Mouse (Mus musculus): ENCODE data around the gene Ifngr1. TPM values are rescaled to one million over a fixed set of nuclear protein-coding genes. Genes with fewer than 3 reads are reported as not detected.
A peak's percentile ranks its signal among the peaks of the same experiment; 100 is the strongest.
"Not testable (repeated sequence)": the region's sequence is repeated elsewhere in the genome, so short reads cannot be mapped to it uniquely, and the experiment has no call there.

Ifngr1 gene
- total and polyA plus RNA-seq, 3 experiments, result 2.2 to 37.9 (median 26.3) TPM

GRCm38 (mm10) chr10:19599331-19600092 is 7.8 kb downstream of the Ifngr1 start:
- H3K9me3 ChIP-seq (replicated peaks), result no peaks in the 10 kb centered on the region
- peaks cover 68% of the 10 kb centered on the region for H3K36me3 ChIP-seq (replicated peaks)
- H3K4me3 ChIP-seq (ENCODE audit: low read depth, low read length), result no peak overlapping the region
- ATAC-seq (ENCODE audit: extremely low read depth, insufficient number of reproducible peaks, low FRiP score, poor library complexity, severe bottlenecking) (no peak), DNase-seq (ENCODE audit: low spot score) (no peak)
- peaks cover 5% of the 10 kb centered on the region; the same call in 1 of the 2 replicates for H3K4me1 ChIP-seq (ENCODE audit: insufficient read depth, low read depth, low read length)
- no peak for TF ChIP-seq GATA1 (IDR thresholded peaks at IDR 0.05; ENCODE audit: borderline replicate concordance, low read length)
- TF ChIP-seq CTCF (IDR thresholded peaks at IDR 0.05; ENCODE audit: low read depth, low read length), result no peak
- TF ChIP-seq GATA2 (IDR thresholded peaks at IDR 0.05; ENCODE audit: borderline replicate concordance, low read depth, low read length), result no peak
- no peak for TF ChIP-seq POLR2AphosphoS5 (IDR thresholded peaks at IDR 0.05; ENCODE audit: insufficient replicate concordance, low read depth, low read length)
- no peak for TF ChIP-seq TAL1 (conservative IDR thresholded peaks at IDR 0.05; ENCODE audit: low read depth, low read length)
- no peaks in the 10 kb centered on the region for H3K27me3 ChIP-seq (ENCODE audit: insufficient read depth, low read length)

GRCm38 (mm10) chr10:19600093-19600420 is 8.3 kb downstream of the Ifngr1 start:
- ATAC-seq (ENCODE audit: extremely low read depth, insufficient number of reproducible peaks, low FRiP score, poor library complexity, severe bottlenecking) (no peak), DNase-seq (ENCODE audit: low spot score) (no peak)
- no peak overlapping the region for H3K4me3 ChIP-seq (ENCODE audit: low read depth, low read length)
- H3K27me3 ChIP-seq (ENCODE audit: insufficient read depth, low read length), result no peaks in the 10 kb centered on the region
- 0 out of 2 replicates have a peak, but pooled peaks cover 4% of the 10 kb centered on the region for H3K4me1 ChIP-seq (ENCODE audit: insufficient read depth, low read depth, low read length)
- no peaks in the 10 kb centered on the region for H3K9me3 ChIP-seq (replicated peaks)
- peaks cover 72% of the 10 kb centered on the region for H3K36me3 ChIP-seq (replicated peaks)
- no peak for TF ChIP-seq GATA1 (IDR thresholded peaks at IDR 0.05; ENCODE audit: borderline replicate concordance, low read length)
- TF ChIP-seq POLR2AphosphoS5 (IDR thresholded peaks at IDR 0.05; ENCODE audit: insufficient replicate concordance, low read depth, low read length), result no peak
- no peak for TF ChIP-seq TAL1 (conservative IDR thresholded peaks at IDR 0.05; ENCODE audit: low read depth, low read length)
- TF ChIP-seq CTCF (IDR thresholded peaks at IDR 0.05; ENCODE audit: low read depth, low read length), result no peak
- TF ChIP-seq GATA2 (IDR thresholded peaks at IDR 0.05; ENCODE audit: borderline replicate concordance, low read depth, low read length), result no peak

DNA sequence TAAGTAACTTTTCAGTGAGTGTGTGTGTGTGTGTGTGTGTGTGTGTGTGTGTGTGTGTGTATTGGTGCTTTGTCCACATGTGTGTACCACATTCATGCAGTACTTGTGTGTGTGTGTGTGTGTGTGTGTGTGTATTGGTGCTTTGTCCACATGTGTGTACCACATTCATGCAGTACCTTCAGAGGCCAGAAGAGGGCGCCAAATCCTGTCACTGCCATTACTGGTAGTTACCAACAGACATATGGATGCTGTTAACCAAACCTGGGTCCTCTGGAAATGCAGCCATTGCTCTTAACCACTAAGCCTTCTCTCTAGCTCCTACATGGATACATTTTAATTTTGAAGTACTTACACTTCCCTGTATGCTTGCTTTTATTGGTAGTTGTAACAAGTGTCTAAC is 9.8 kb downstream of the Ifngr1 start:
- not testable (repeated sequence) for H3K4me1 ChIP-seq (ENCODE audit: insufficient read depth, low read depth, low read length); H3K27me3 ChIP-seq (ENCODE audit: insufficient read depth, low read length); H3K9me3 ChIP-seq (replicated peaks); H3K4me3 ChIP-seq (ENCODE audit: low read depth, low read length); ATAC-seq (ENCODE audit: extremely low read depth, insufficient number of reproducible peaks, low FRiP score, poor library complexity, severe bottlenecking); DNase-seq (ENCODE audit: low spot score)
- peaks cover 79% of the 10 kb centered on the region for H3K36me3 ChIP-seq (replicated peaks)
- peak; percentile 65 for TF ChIP-seq CTCF (IDR thresholded peaks at IDR 0.05; ENCODE audit: low read depth, low read length)

DNA sequence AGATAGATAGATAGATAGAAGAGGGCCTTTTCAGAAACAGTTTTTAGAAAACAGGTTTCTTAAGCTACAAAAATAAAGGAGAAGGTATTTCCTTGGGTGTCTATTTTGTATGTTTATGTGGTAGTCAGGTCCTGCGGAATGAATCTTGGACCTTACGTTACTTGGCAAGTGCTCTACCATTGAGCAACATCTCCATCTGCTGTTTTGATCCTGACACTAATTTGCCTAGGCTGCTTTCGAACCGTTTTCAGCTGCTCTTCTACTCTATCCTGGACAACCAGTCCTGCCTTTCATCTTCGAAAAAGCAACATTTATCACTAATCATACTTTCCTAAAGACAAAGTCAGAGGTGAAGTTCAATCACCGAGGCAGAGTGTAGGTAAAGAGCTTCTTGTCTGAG is 11.5 kb downstream of the Ifngr1 start:
- ATAC-seq (ENCODE audit: extremely low read depth, insufficient number of reproducible peaks, low FRiP score, poor library complexity, severe bottlenecking) (no peak), DNase-seq (ENCODE audit: low spot score) (no peak)
- TF ChIP-seq TAL1 (conservative IDR thresholded peaks at IDR 0.05; ENCODE audit: low read depth, low read length), result no peak
- TF ChIP-seq POLR2AphosphoS5 (IDR thresholded peaks at IDR 0.05; ENCODE audit: insufficient replicate concordance, low read depth, low read length), result no peak
- no peak for TF ChIP-seq CTCF (IDR thresholded peaks at IDR 0.05; ENCODE audit: low read depth, low read length)
- no peak for TF ChIP-seq GATA1 (IDR thresholded peaks at IDR 0.05; ENCODE audit: borderline replicate concordance, low read length)
- TF ChIP-seq GATA2 (IDR thresholded peaks at IDR 0.05; ENCODE audit: borderline replicate concordance, low read depth, low read length), result no peak
- Histone ChIP-seq H3K9me3 (replicated peaks) (no peaks in the 10 kb centered on the region), H3K36me3 (replicated peaks) (peaks cover 86% of the 10 kb centered on the region), H3K4me1 (ENCODE audit: insufficient read depth, low read depth, low read length) (no peaks in the 10 kb centered on the region), H3K4me3 (ENCODE audit: low read depth, low read length) (no peak overlapping the region), H3K27me3 (ENCODE audit: insufficient read depth, low read length) (no peaks in the 10 kb centered on the region)

GRCm38 (mm10) chr10:19609125-19609524 is 17.4 kb downstream of the Ifngr1 start:
- DNase-seq (ENCODE audit: low spot score), result no peak
- Histone ChIP-seq H3K4me1 (ENCODE audit: insufficient read depth, low read depth, low read length) (no peaks in the 10 kb centered on the region), H3K4me3 (ENCODE audit: low read depth, low read length) (no peak overlapping the region), H3K27me3 (ENCODE audit: insufficient read depth, low read length) (no peaks in the 10 kb centered on the region), H3K36me3 (replicated peaks) (peaks cover 54% of the 10 kb centered on the region), H3K9me3 (replicated peaks) (no peaks in the 10 kb centered on the region)
- no peak for TF ChIP-seq GATA1 (IDR thresholded peaks at IDR 0.05; ENCODE audit: borderline replicate concordance, low read length)
- no peak for TF ChIP-seq TAL1 (conservative IDR thresholded peaks at IDR 0.05; ENCODE audit: low read depth, low read length)
- TF ChIP-seq CTCF (IDR thresholded peaks at IDR 0.05; ENCODE audit: low read depth, low read length), result no peak
- TF ChIP-seq GATA2 (IDR thresholded peaks at IDR 0.05; ENCODE audit: borderline replicate concordance, low read depth, low read length), result no peak
- no peak for TF ChIP-seq POLR2AphosphoS5 (IDR thresholded peaks at IDR 0.05; ENCODE audit: insufficient replicate concordance, low read depth, low read length)
- no peak for ATAC-seq (ENCODE audit: extremely low read depth, insufficient number of reproducible peaks, low FRiP score, poor library complexity, severe bottlenecking)

- TF ChIP-seq TAL1 (conservative IDR thresholded peaks at IDR 0.05; ENCODE audit: low read depth, low read length) (no peak), GATA1 (IDR thresholded peaks at IDR 0.05; ENCODE audit: borderline replicate concordance, low read length) (no peak), POLR2AphosphoS5 (IDR thresholded peaks at IDR 0.05; ENCODE audit: insufficient replicate concordance, low read depth, low read length) (no peak), CTCF (IDR thresholded peaks at IDR 0.05; ENCODE audit: low read depth, low read length) (no peak), GATA2 (IDR thresholded peaks at IDR 0.05; ENCODE audit: borderline replicate concordance, low read depth, low read length) (no peak)
- Histone ChIP-seq H3K4me1 (ENCODE audit: insufficient read depth, low read depth, low read length) (no peaks in the 10 kb centered on the region), H3K27me3 (ENCODE audit: insufficient read depth, low read length) (no peaks in the 10 kb centered on the region), H3K36me3 (replicated peaks) (peaks cover 29% of the 10 kb centered on the region), H3K9me3 (replicated peaks) (no peaks in the 10 kb centered on the region), H3K4me3 (ENCODE audit: low read depth, low read length) (no peak overlapping the region)
- DNase-seq (ENCODE audit: low spot score) (no peak), ATAC-seq (ENCODE audit: extremely low read depth, insufficient number of reproducible peaks, low FRiP score, poor library complexity, severe bottlenecking) (no peak)
Measured at GRCm38 (mm10) chr10:19611616-19612015, 19.9 kb downstream of the Ifngr1 start.
